Mouse (Mus musculus) layer of hippocampus, postnatal 25 days (tissue): Measurements from ENCODE around the gene Ufsp2. TPM values are rescaled to one million over a fixed set of nuclear protein-coding genes. Genes with fewer than 3 reads are reported as not detected.

Experiments
- DNase-seq, 2 experiments: peaks; one replicate each; pipeline ENCODE4 v3.0.0; 2022; ENCODE audit warnings: mixed read lengths in 2 of 2, low spot score in 1 of 2; ENCODE audit errors: extremely low spot score in 1 of 2
- total RNA-seq, 2 experiments: library from RNA; stranded (reverse); gene quantifications; 2 replicates each; pipeline ENCODE4 v1.2.3; 2021

Gene Ufsp2
- 10 to 100 TPM; 49.5 to 52.6 TPM for total RNA-seq

GRCm38 (mm10) chr8:45975126-45975836 lies at the start of gene Ufsp2, which contains the start of gene 1700029J07Rik:
Gene Ufsp2 (plus strand): TSS chr8:45975528.
Gene 1700029J07Rik (minus strand): TSS chr8:45975252.
- peak; percentile 95 for DNase-seq

- peak; percentile 99 to 100 for DNase-seq
These were observed 40.7 kb upstream of the Ufsp2 start, which contains the start of gene Ccdc110 for GRCm38 (mm10) chr8:45934582-45935014. Gene Ccdc110 (plus strand): TSS chr8:45934619.

GRCm38 (mm10) chr8:45936986-45937385 lies 38.3 kb upstream of the Ufsp2 start:
- DNase-seq = no peak

GRCm38 (mm10) chr8:45946283-45946682 lies 29.0 kb upstream of the Ufsp2 start:
- DNase-seq = no peak

- DNase-seq = no peak
These were observed 24.7 kb upstream of the Ufsp2 start for GRCm38 (mm10) chr8:45950622-45951021.

- DNase-seq = no peak
These were observed 4.4 kb upstream of the Ufsp2 start for GRCm38 (mm10) chr8:45970894-45971293.

- no peak for DNase-seq
These were observed 1.3 kb upstream of the Ufsp2 start for GRCm38 (mm10) chr8:45973988-45974505.

GRCm38 (mm10) chr8:45975837-45976468 lies 625 bp downstream of the Ufsp2 start:
- DNase-seq = no peak

- no peak for DNase-seq
These were observed 11.3 kb downstream of the Ufsp2 start for GRCm38 (mm10) chr8:45986665-45987064.

GRCm38 (mm10) chr8:45988189-45988588 lies 12.9 kb downstream of the Ufsp2 start:
- DNase-seq = no peak

- no peak for DNase-seq
These were observed 15.4 kb downstream of the Ufsp2 start for GRCm38 (mm10) chr8:45990631-45991310.

- peak in 1 of 2 experiments; percentile 13 for DNase-seq
These were observed 18.8 kb downstream of the Ufsp2 start for GRCm38 (mm10) chr8:45994111-45994510.

- DNase-seq = no peak
These were observed 20.2 kb downstream of the Ufsp2 start for GRCm38 (mm10) chr8:45995576-45995975.

GRCm38 (mm10) chr8:45998228-45998627 lies 22.9 kb downstream of the Ufsp2 start:
- DNase-seq = no peak

GRCm38 (mm10) chr8:45999138-45999783 lies 23.9 kb downstream of the Ufsp2 start, which contains the start of gene Lrp2bp:
Gene Lrp2bp (plus strand): TSS chr8:45999303.
- DNase-seq = no peak

GRCm38 (mm10) chr8:45999784-46000705 lies 24.7 kb downstream of the Ufsp2 start:
- DNase-seq = peak; percentile 94 to 95

GRCm38 (mm10) chr8:46005596-46005995 lies 30.3 kb downstream of the Ufsp2 start, which contains the start of gene Ankrd37:
Gene Ankrd37 (minus strand): TSS chr8:46005707.
- no peak for DNase-seq

GRCm38 (mm10) chr8:46007050-46007672 lies 31.8 kb downstream of the Ufsp2 start:
- no peak for DNase-seq

GRCm38 (mm10) chr8:46010306-46010705 lies 35.0 kb downstream of the Ufsp2 start:
- no peak for DNase-seq
